ENCODE assay signal across 22 mouse cellular contexts in the genomic region with DNA sequence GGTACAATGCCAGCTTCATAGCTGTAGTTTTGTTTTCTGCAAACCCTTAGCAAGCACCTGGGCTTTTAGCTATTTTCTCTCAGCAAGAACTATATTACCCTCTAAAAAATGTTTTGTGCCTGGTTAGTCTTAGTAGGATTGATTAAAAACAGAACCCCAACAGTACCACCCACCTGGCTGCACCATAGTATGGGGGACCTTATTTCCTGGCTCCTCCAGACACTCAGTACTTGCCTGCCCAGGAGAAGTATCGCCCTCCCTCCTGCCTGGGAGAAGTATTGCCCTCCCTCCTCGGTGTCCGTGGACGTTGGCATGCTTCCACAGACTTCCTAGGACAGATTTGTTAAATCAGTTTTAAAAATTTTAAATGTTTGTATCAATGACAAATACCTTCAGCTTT.
DNase-seq lines count a peak whose midpoint lies in the region; ATAC-seq and TF ChIP-seq lines count a peak whose summit lies in the region.
"Had no signal": no experiment of that assay in that cellular context is flagged by ENCODE, and none has a peak within 500 bp of the region (broad histone marks: within the 10 kb centered on the region; RNA-seq: fewer than 3 reads in every experiment).

No protein-coding gene starts in this region.

- H3K4me2 ChIP-seq in limb, embryonic 12.5 days: 0 out of 2 replicates have a peak overlapping the region, but pooled peaks have one; percentile 13
- no peak overlapping the region for H3K4me2 ChIP-seq in limb, embryonic 14.5 days (replicated peaks; ENCODE audit: low read depth, low read length, severe bottlenecking)
- H3K4me2 ChIP-seq in liver, embryonic 12.5 days: no peak overlapping the region
- H3K4me2 ChIP-seq: embryonic facial prominence, embryonic 13.5 days; embryonic facial prominence, embryonic 15.5 days; forebrain, embryonic 12.5 days had no signal

- H3K9me3 ChIP-seq in limb, embryonic 12.5 days: no peaks in the 10 kb centered on the region
- no peaks in the 10 kb centered on the region for H3K9me3 ChIP-seq in limb, embryonic 14.5 days (ENCODE audit: control insufficient read depth, low read length)
- H3K9me3 ChIP-seq in liver, embryonic 12.5 days (replicated peaks): no peaks in the 10 kb centered on the region
- H3K9me3 ChIP-seq: embryonic facial prominence, embryonic 13.5 days; embryonic facial prominence, embryonic 15.5 days; forebrain, embryonic 10.5 days; forebrain, embryonic 12.5 days had no signal

- peaks cover 17% of the 10 kb centered on the region for H3K4me1 ChIP-seq in limb, embryonic 12.5 days (replicated peaks)
- H3K4me1 ChIP-seq in limb, embryonic 14.5 days (ENCODE audit: control insufficient read depth, insufficient read depth, low read length): peaks cover 11% of the 10 kb centered on the region; the same call in 1 of the 2 replicates
- no peaks in the 10 kb centered on the region for H3K4me1 ChIP-seq in liver, embryonic 12.5 days
- H3K4me1 ChIP-seq: embryonic facial prominence, embryonic 15.5 days; forebrain, embryonic 10.5 days; forebrain, embryonic 12.5 days had no signal

- TF ChIP-seq POLR2A in limb, embryonic 14.5 days (IDR thresholded peaks at IDR 0.05; ENCODE audit: borderline replicate concordance, extremely low read depth, insufficient read depth, insufficient read length): no peak

- 0 out of 2 replicates have a peak, but pooled peaks cover 3% of the 10 kb centered on the region for H3K36me3 ChIP-seq in limb, embryonic 12.5 days
- H3K36me3 ChIP-seq in limb, embryonic 14.5 days (ENCODE audit: control insufficient read depth, insufficient read depth, low read length): no peaks in the 10 kb centered on the region; the same call in 1 of the 2 replicates
- H3K36me3 ChIP-seq in liver, embryonic 12.5 days: peaks cover 13% of the 10 kb centered on the region
- H3K36me3 ChIP-seq: embryonic facial prominence, embryonic 13.5 days; embryonic facial prominence, embryonic 15.5 days; forebrain, embryonic 12.5 days had no signal

- ATAC-seq in limb, embryonic 12.5 days (ENCODE audit: insufficient number of reproducible peaks, insufficient read depth, low FRiP score, low TSS enrichment, low read depth): peak; percentile 63; the same call in 1 of the 2 replicates
- ATAC-seq in limb, embryonic 14.5 days (ENCODE audit: low FRiP score, low read depth): no peak
- no peak for ATAC-seq in liver, embryonic 12.5 days
- ATAC-seq: forebrain, embryonic 14.5 days; forebrain, embryonic 16.5 days had no signal

- H3K4me3 ChIP-seq in limb, embryonic 12.5 days (replicated peaks): no peak overlapping the region
- H3K4me3 ChIP-seq in limb, embryonic 14.5 days (replicated peaks; ENCODE audit: low read length): no peak overlapping the region
- no peak overlapping the region for H3K4me3 ChIP-seq in liver, embryonic 12.5 days
- H3K4me3 ChIP-seq: embryonic facial prominence, embryonic 13.5 days; embryonic facial prominence, embryonic 15.5 days; erythroblast, embryonic 14.5 days; forebrain, embryonic 10.5 days; forebrain, embryonic 12.5 days had no signal

- peak; percentile 27 for DNase-seq in forelimb bud, embryonic 11.5 days (ENCODE audit: low read depth, low spot score)
- DNase-seq in limb, embryonic 14.5 days (ENCODE audit: low spot score): peak; percentile 23
- DNase-seq in lung, postnatal 36 days: no peak
- DNase-seq: adrenal gland, adult 2 months; adrenal gland, postnatal 10 days; adrenal gland, postnatal 25 days; cerebellum, adult 11 months; cerebellum, adult 18-20 months; cerebellum, adult 8-10 months; cerebellum, adult 9-11 months; cerebellum, postnatal 14 days; cerebellum, postnatal 36 days; embryo, embryonic 11 days had no signal

- no peak overlapping the region for H3K9ac ChIP-seq in limb, embryonic 12.5 days (replicated peaks)
- H3K9ac ChIP-seq in limb, embryonic 14.5 days (ENCODE audit: low read depth, low read length, severe bottlenecking): no peak overlapping the region
- H3K9ac ChIP-seq in liver, embryonic 12.5 days: no peak overlapping the region
- H3K9ac ChIP-seq: embryonic facial prominence, embryonic 13.5 days; embryonic facial prominence, embryonic 15.5 days; forebrain, embryonic 12.5 days had no signal

- peak overlapping the region; percentile 62 for H3K27ac ChIP-seq in limb, embryonic 12.5 days
- H3K27ac ChIP-seq in limb, embryonic 14.5 days (replicated peaks; ENCODE audit: low read depth, low read length): no peak overlapping the region
- H3K27ac ChIP-seq in liver, embryonic 12.5 days: no peak overlapping the region
- H3K27ac ChIP-seq: embryonic facial prominence, embryonic 13.5 days; embryonic facial prominence, embryonic 15.5 days; forebrain, embryonic 10.5 days; forebrain, embryonic 12.5 days had no signal

- H3K27me3 ChIP-seq in limb, embryonic 12.5 days: no peaks in the 10 kb centered on the region
- H3K27me3 ChIP-seq in limb, embryonic 14.5 days (ENCODE audit: control insufficient read depth, insufficient read depth, low read length): no peaks in the 10 kb centered on the region
- no peaks in the 10 kb centered on the region for H3K27me3 ChIP-seq in liver, embryonic 12.5 days (replicated peaks)
- H3K27me3 ChIP-seq: embryonic facial prominence, embryonic 13.5 days; embryonic facial prominence, embryonic 15.5 days; forebrain, embryonic 12.5 days had no signal

- WGBS in limb, embryonic 12.5 days: 35% methylated on average over 4 of the region's 4 CpGs
- 27% methylated on average over 4 of the region's 4 CpGs for WGBS in limb, embryonic 14.5 days
- WGBS in liver, embryonic 12.5 days (ENCODE audit: insufficient replicate concordance): 75% methylated on average over 4 of the region's 4 CpGs
